Mouse (Mus musculus) limb, embryonic 14.5 days (tissue): ENCODE results near the gene Prss53. TPM values are rescaled to one million over a fixed set of nuclear protein-coding genes. Genes with fewer than 3 reads are reported as not detected.

Experiments used
- ATAC-seq: fragments of 200-750 bp; cut with Nextera tagmentation; 2 replicates; pipeline ENCODE4 v1.8.0; 2017; ENCODE audit warnings: low read depth, moderate number of reproducible peaks, moderate TSS enrichment; ENCODE audit not compliant: low FRiP score
- DNase-seq: peaks from one replicate; pipeline ENCODE4 v3.0.0-alpha.2; 2015; ENCODE audit warnings: low spot score
- H3K27ac ChIP-seq: fragments of 300-500 bp; sonication (generic); replicated peaks from 2 replicates; pipeline ENCODE4 v1.5.1; 2014; ENCODE audit warnings: low read depth, mild to moderate bottlenecking, low read length, moderate library complexity, mixed read lengths
- H3K27me3 ChIP-seq: fragments of 300-500 bp; sonication (generic); 2 replicates; pipeline ENCODE4 v1.6.1; 2014; ENCODE audit warnings: low read length, mixed read lengths; ENCODE audit not compliant: control insufficient read depth, insufficient read depth
- H3K36me3 ChIP-seq: fragments of 300-500 bp; sonication (generic); 2 replicates; pipeline ENCODE4 v1.6.1; 2014; ENCODE audit warnings: mild to moderate bottlenecking, low read length, moderate library complexity, mixed read lengths; ENCODE audit not compliant: control insufficient read depth, insufficient read depth
- H3K4me1 ChIP-seq: fragments of 300-500 bp; sonication (generic); 2 replicates; pipeline ENCODE4 v1.6.1; 2014; ENCODE audit warnings: antibody characterized with exemption, low read length, mixed read lengths; ENCODE audit not compliant: control insufficient read depth, insufficient read depth
- H3K4me2 ChIP-seq: fragments of 300-500 bp; sonication (generic); replicated peaks from 2 replicates; pipeline ENCODE4 v1.6.1; 2014; ENCODE audit warnings: low read depth, mild to moderate bottlenecking, low read length, moderate library complexity; ENCODE audit not compliant: severe bottlenecking
- H3K4me3 ChIP-seq: fragments of 300-500 bp; sonication (generic); replicated peaks from 2 replicates; pipeline ENCODE4 v1.5.1; 2014; ENCODE audit warnings: low read length
- H3K9ac ChIP-seq: fragments of 300-500 bp; sonication (generic); 2 replicates; pipeline ENCODE4 v1.6.1; 2014; ENCODE audit warnings: mild to moderate bottlenecking, low read depth, low read length, moderate library complexity; ENCODE audit not compliant: severe bottlenecking
- H3K9me3 ChIP-seq: fragments of 300-500 bp; sonication (generic); 2 replicates; pipeline ENCODE4 v1.6.1; 2016; ENCODE audit warnings: low read length; ENCODE audit not compliant: control insufficient read depth
- POLR2A ChIP-seq: fragments of 200-500 bp; IDR thresholded peaks from 2 replicates; pipeline ENCODE4 v1.8.0; 2012; ENCODE audit warnings: inconsistent platforms, mild to moderate bottlenecking, moderate library complexity, borderline replicate concordance; ENCODE audit not compliant: insufficient read depth, insufficient read length; ENCODE audit errors: extremely low read depth
- WGBS: fragments of 180-500 bp; shearing (Covaris S2); extraction: QIAGEN DNeasy Blood & Tissue Kit; methylation state at CpG from one replicate; pipeline ENCODE4 v1.1.7; 2014; 5-methylcytosine and 5-hydroxymethylcytosine counted together
- polyA plus RNA-seq, 2 experiments: library from polyadenylated mRNA; depleted of rRNA in 1 of 2; stranded (reverse) in 1 of 2; unstranded in 1 of 2; fragments of >200 nt; fragmentation: Nextera tagmentation in 1 of 2; extraction: Ambion mirVana in 1 of 2; gene quantifications; 2 replicates each; pipeline versions ENCODE4 v1.2.1 to v1.2.3; 2012 to 2014

Gene Prss53
- polyA plus RNA-seq, 2 experiments, result 1.3 to 6.9 TPM

- Histone ChIP-seq H3K27ac (no peak overlapping the region), H3K4me2 (no peak overlapping the region), H3K4me1 (no peaks in the 10 kb centered on the region), H3K9ac (no peak overlapping the region), H3K4me3 (no peak overlapping the region), H3K36me3 (peaks cover 47% of the 10 kb centered on the region), H3K27me3 (no peaks in the 10 kb centered on the region), H3K9me3 (no peaks in the 10 kb centered on the region)
- WGBS, result 96% methylated on average over 18 of the region's 18 CpGs
- no peak for DNase-seq
- no peak for TF ChIP-seq POLR2A
- ATAC-seq, result no peak
Observed at GRCm38 (mm10) chr7:127867641-127868040, 23.1 kb downstream of the Prss53 start.

GRCm38 (mm10) chr7:127866434-127866833, 24.3 kb downstream of the Prss53 start:
- WGBS, result 96% methylated on average over 12 of the region's 12 CpGs
- DNase-seq, result no peak
- ATAC-seq, result no peak
- Histone ChIP-seq H3K27ac (no peak overlapping the region), H3K27me3 (no peaks in the 10 kb centered on the region), H3K4me3 (no peak overlapping the region), H3K9me3 (no peaks in the 10 kb centered on the region), H3K4me2 (no peak overlapping the region), H3K4me1 (no peaks in the 10 kb centered on the region), H3K36me3 (peaks cover 41% of the 10 kb centered on the region), H3K9ac (no peak overlapping the region)
- TF ChIP-seq POLR2A, result no peak

- H3K27me3 ChIP-seq, result no peaks in the 10 kb centered on the region
- no peak for TF ChIP-seq POLR2A
- WGBS, result 93% methylated on average over 6 of the region's 6 CpGs
- no peaks in the 10 kb centered on the region for H3K9me3 ChIP-seq
- no peak overlapping the region for H3K27ac ChIP-seq
- ATAC-seq (no peak), DNase-seq (no peak)
- H3K4me3 ChIP-seq, result no peak overlapping the region
- no peaks in the 10 kb centered on the region for H3K4me1 ChIP-seq
- H3K36me3 ChIP-seq, result no peaks in the 10 kb centered on the region
- no peak overlapping the region for H3K4me2 ChIP-seq
- H3K9ac ChIP-seq, result no peak overlapping the region
Observed at GRCm38 (mm10) chr7:127858258-127858657, 32.5 kb downstream of the Prss53 start.

GRCm38 (mm10) chr7:127850906-127851305, 39.9 kb downstream of the Prss53 start:
- Histone ChIP-seq H3K4me1 (no peaks in the 10 kb centered on the region), H3K4me2 (no peak overlapping the region), H3K9me3 (no peaks in the 10 kb centered on the region), H3K27me3 (no peaks in the 10 kb centered on the region), H3K4me3 (no peak overlapping the region), H3K36me3 (peaks cover 18% of the 10 kb centered on the region; the same call in 1 of the 2 replicates), H3K27ac (no peak overlapping the region), H3K9ac (no peak overlapping the region)
- DNase-seq, result no peak
- TF ChIP-seq POLR2A, result no peak
- ATAC-seq, result no peak
- 58% methylated on average over 5 of the region's 5 CpGs for WGBS

GRCm38 (mm10) chr7:127849973-127850875, 40.5 kb downstream of the Prss53 start:
- Histone ChIP-seq H3K4me2 (no peak overlapping the region), H3K9me3 (no peaks in the 10 kb centered on the region), H3K4me1 (no peaks in the 10 kb centered on the region), H3K27me3 (no peaks in the 10 kb centered on the region), H3K36me3 (peaks cover 23% of the 10 kb centered on the region; the same call in 1 of the 2 replicates), H3K9ac (no peak overlapping the region), H3K27ac (no peak overlapping the region), H3K4me3 (no peak overlapping the region)
- WGBS, result 76% methylated on average over 6 of the region's 6 CpGs
- ATAC-seq (0 out of 2 replicates have a peak, but pooled peaks have one; percentile 26), DNase-seq (no peak)
- no peak for TF ChIP-seq POLR2A
